Mouse (Mus musculus) layer of hippocampus, adult 9-10 months (tissue): ENCODE measurements around the gene Nccrp1.
"Not testable (repeated sequence)": the region's sequence is repeated elsewhere in the genome, so short reads cannot be mapped to it uniquely, and the experiment has no call there.

ENCODE experiments used
- DNase-seq: peaks from one replicate; pipeline ENCODE4 v3.0.0; 2022; ENCODE audit warnings: low spot score

Gene Nccrp1

GRCm38 (mm10) chr7:28522536-28522935 lies 24.5 kb downstream of the Nccrp1 start, which contains the start of gene Ifnl3:
TSS of gene Ifnl3 (plus strand) at chr7:28522836.
- not testable (repeated sequence) for DNase-seq

- DNase-seq = no peak
Measured at GRCm38 (mm10) chr7:28511441-28511840, 35.6 kb downstream of the Nccrp1 start.

GRCm38 (mm10) chr7:28510405-28510974 lies 36.6 kb downstream of the Nccrp1 start, which contains the start of gene Ifnl2:
TSS of gene Ifnl2 (minus strand) at chr7:28510455.
- not testable (repeated sequence) for DNase-seq

- not testable (repeated sequence) for DNase-seq
Measured at GRCm38 (mm10) chr7:28509121-28509520, 37.9 kb downstream of the Nccrp1 start.

- DNase-seq = no peak
Measured at GRCm38 (mm10) chr7:28505585-28505984, 41.5 kb downstream of the Nccrp1 start.

- DNase-seq = no peak
Measured at GRCm38 (mm10) chr7:28495426-28495825, 51.6 kb downstream of the Nccrp1 start.
